Mouse (Mus musculus) hindbrain, embryonic 12.5 days (tissue): ENCODE data around the gene Cttnbp2. TPM values are rescaled to one million over a fixed set of nuclear protein-coding genes. Genes with fewer than 3 reads are reported as not detected.
"Not testable (repeated sequence)": the region's sequence is repeated elsewhere in the genome, so short reads cannot be mapped to it uniquely, and the experiment has no call there.

ENCODE experiments used
- ATAC-seq: fragments of 200-750 bp; cut with Nextera tagmentation; 2 replicates; pipeline ENCODE4 v1.8.0; 2017; ENCODE audit warnings: moderate TSS enrichment; ENCODE audit not compliant: low FRiP score
- H3K27ac ChIP-seq: fragments of 300-500 bp; sonication (generic); 2 replicates; pipeline ENCODE4 v1.5.1; 2016; ENCODE audit warnings: mild to moderate bottlenecking
- H3K27me3 ChIP-seq: fragments of 300-500 bp; sonication (generic); 2 replicates; pipeline ENCODE4 v1.6.1; 2016; ENCODE audit warnings: mild to moderate bottlenecking
- H3K36me3 ChIP-seq: fragments of 300-500 bp; sonication (generic); 2 replicates; pipeline ENCODE4 v1.6.1; 2016; ENCODE audit warnings: mild to moderate bottlenecking
- H3K4me1 ChIP-seq: fragments of 300-500 bp; sonication (generic); 2 replicates; pipeline ENCODE4 v1.6.1; 2016
- H3K4me2 ChIP-seq: fragments of 300-500 bp; sonication (generic); replicated peaks from 2 replicates; pipeline ENCODE4 v1.6.1; 2016; ENCODE audit warnings: mild to moderate bottlenecking
- H3K4me3 ChIP-seq: fragments of 300-500 bp; sonication (generic); 2 replicates; pipeline ENCODE4 v1.5.1; 2016; ENCODE audit warnings: mild to moderate bottlenecking
- H3K9ac ChIP-seq: fragments of 300-500 bp; sonication (generic); 2 replicates; pipeline ENCODE4 v1.6.1; 2016; ENCODE audit warnings: mild to moderate bottlenecking, moderate library complexity
- H3K9me3 ChIP-seq: fragments of 300-500 bp; sonication (generic); replicated peaks from 2 replicates; pipeline ENCODE4 v1.6.1; 2016; ENCODE audit warnings: mild to moderate bottlenecking
- WGBS: fragments of 180-500 bp; shearing (Covaris S2); methylation state at CpG from one replicate; pipeline ENCODE4 v1.1.7; 2016; 5-methylcytosine and 5-hydroxymethylcytosine counted together
- polyA plus RNA-seq: library from polyadenylated mRNA; unstranded; fragments of >200 nt; fragmentation: Nextera tagmentation; extraction: Ambion mirVana; gene quantifications from 2 replicates; pipeline ENCODE4 v1.2.1, GENCODE M21; 2016

Cttnbp2 gene
- polyA plus RNA-seq, 1 experiment from 2014 or later = 40.0 TPM

DNA sequence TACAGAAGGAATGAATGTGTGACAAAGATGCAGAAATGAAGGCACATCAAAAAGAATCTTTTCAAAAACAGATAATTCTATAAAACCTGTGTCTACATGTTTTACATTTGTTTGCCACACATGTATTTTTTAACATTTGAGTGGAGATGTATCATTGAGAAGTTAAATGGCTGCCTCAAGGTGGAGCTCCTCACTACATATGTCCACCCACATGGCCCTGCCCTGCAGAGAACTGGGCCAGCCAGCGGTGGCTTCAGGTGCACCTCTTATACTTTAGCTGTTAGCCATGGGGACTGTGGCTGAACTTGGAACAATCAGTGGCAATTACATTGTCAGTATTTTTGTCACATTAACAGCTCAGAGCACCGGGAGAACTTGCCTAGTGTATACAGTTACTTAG is 133.3 kb downstream of the Cttnbp2 start:
- Histone ChIP-seq H3K9ac (no peak overlapping the region), H3K4me1 (no peaks in the 10 kb centered on the region), H3K36me3 (peaks cover 25% of the 10 kb centered on the region; the same call in 1 of the 2 replicates), H3K9me3 (no peaks in the 10 kb centered on the region), H3K4me2 (no peak overlapping the region), H3K4me3 (no peak overlapping the region), H3K27me3 (no peaks in the 10 kb centered on the region), H3K27ac (no peak overlapping the region)
- no peak for ATAC-seq
- WGBS = 70% methylated on average over 2 of the region's 2 CpGs

DNA sequence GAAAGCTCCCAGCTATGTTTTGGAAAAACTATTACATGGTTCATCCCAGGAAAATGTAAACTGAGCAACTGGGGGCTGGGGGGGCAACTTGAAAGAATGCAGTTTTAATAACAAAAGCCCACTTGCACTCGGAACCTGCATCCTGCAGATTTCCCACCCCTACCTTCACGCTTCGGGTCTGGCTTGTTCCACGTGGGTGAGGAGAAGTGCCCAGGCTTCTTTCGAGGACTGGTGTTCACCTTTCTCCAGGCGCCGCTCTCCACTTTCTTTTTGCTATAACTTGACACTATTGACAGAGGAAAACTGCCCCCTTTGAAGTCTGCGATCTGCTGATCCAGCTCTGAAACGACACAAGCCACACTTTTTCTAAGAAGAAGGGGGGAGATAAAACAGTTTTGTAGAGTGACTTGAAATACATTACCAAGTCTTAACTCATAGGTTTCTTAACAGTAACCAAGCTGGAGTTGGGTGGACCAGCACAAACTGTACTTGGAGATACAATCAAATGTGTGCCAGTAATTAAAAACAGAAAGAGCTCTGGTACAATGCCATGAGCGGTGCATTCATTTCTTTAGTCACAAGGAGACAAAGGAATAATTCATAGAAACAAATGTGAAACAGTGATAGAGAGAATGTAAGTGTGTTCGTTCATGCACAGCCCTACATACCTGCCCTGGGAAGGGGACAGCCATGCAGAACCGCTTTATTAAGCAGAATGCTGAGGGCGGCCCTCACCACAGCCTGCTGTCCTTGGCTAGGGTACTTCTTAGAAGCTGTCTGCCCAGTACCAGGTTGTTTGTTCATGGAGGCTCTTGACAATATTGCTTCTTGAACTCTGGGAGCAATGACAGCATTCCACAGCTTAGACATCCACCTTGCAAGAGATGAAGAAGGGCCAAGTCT is 134.1 kb downstream of the Cttnbp2 start:
- no peak overlapping the region for H3K27ac ChIP-seq
- H3K4me2 ChIP-seq = no peak overlapping the region
- H3K9ac ChIP-seq = no peak overlapping the region
- H3K4me3 ChIP-seq = no peak overlapping the region
- 78% methylated on average over 13 of the region's 13 CpGs for WGBS
- peaks cover 25% of the 10 kb centered on the region; the same call in 1 of the 2 replicates for H3K36me3 ChIP-seq
- no peaks in the 10 kb centered on the region for H3K4me1 ChIP-seq
- H3K27me3 ChIP-seq = no peaks in the 10 kb centered on the region
- H3K9me3 ChIP-seq = no peaks in the 10 kb centered on the region
- no peak for ATAC-seq

DNA sequence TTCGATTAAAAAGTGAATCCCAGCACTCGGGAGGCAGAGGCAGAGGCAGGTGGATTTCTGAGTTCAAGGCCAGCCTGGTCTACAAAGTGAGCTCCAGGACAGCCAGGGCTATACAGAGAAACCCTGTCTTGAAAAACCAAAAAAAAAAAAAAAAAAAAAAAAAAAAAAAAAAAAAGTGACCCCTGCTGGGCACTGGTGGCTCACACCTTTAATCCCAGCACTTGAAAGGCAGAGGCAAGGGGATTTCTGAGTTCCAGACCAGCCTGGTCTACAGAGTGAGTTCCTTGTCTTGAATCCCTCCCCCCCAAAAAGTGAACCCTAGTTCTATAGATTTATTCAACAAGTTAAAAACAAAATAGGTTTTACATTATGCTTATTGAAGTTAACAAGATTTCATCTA is 136.9 kb downstream of the Cttnbp2 start:
- H3K27me3 ChIP-seq, H3K9ac ChIP-seq, H3K27ac ChIP-seq, ATAC-seq, H3K4me1 ChIP-seq, H3K4me3 ChIP-seq, H3K4me2 ChIP-seq, H3K9me3 ChIP-seq: not testable (repeated sequence)
- H3K36me3 ChIP-seq = peaks cover 18% of the 10 kb centered on the region; the same call in 1 of the 2 replicates
- WGBS = 80% methylated on average over 2 of the region's 2 CpGs

DNA sequence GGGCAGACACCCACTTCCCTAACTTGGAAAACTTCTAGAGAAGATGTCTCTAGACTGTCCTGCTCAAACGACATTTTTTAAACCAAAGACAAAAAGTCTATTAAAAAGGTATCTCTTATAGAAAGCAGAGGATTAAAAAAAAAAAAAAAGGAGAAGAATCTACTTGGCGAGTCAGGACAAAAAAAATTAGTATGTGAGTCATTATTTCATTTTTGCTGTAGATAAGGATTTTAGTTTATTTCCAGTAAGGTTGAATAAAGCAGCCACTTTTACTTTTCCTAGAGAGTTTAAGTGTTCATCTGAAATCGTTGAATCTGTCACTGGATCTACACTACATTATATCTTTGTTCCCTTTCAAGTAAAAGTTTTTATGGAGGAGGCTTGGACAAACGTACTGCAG is 139.9 kb downstream of the Cttnbp2 start:
- no peak overlapping the region for H3K4me3 ChIP-seq
- no peak for ATAC-seq
- no peaks in the 10 kb centered on the region for H3K4me1 ChIP-seq
- H3K9me3 ChIP-seq = no peaks in the 10 kb centered on the region
- H3K27me3 ChIP-seq = no peaks in the 10 kb centered on the region
- H3K4me2 ChIP-seq = no peak overlapping the region
- H3K9ac ChIP-seq = no peak overlapping the region
- H3K27ac ChIP-seq = no peak overlapping the region
- 0 out of 2 replicates have a peak, but pooled peaks cover 5% of the 10 kb centered on the region for H3K36me3 ChIP-seq
- 78% methylated on average over 4 of the region's 4 CpGs for WGBS

DNA sequence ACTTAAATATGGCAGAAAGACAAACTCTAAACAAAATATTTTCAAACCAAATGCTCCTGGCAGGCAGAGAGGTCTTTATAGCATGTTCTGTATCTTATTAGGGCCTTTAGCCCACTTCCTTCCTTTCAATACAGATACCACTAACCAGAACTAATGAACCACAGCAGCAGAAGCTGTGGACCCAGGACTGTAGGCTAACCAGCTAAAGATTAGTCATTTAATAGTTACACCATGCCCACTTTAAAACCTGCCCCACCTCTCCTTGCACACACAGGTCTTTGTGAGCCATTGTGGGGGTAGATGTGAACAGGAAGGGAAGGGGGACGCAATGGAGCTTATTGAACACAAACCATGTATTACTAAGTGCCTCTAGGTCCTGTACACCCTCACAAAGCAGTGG is 141.0 kb downstream of the Cttnbp2 start:
- no peak overlapping the region for H3K9ac ChIP-seq
- no peak overlapping the region for H3K4me2 ChIP-seq
- H3K9me3 ChIP-seq = no peaks in the 10 kb centered on the region
- H3K27ac ChIP-seq = no peak overlapping the region
- H3K36me3 ChIP-seq = 0 out of 2 replicates have a peak, but pooled peaks cover 5% of the 10 kb centered on the region
- no peak overlapping the region for H3K4me3 ChIP-seq
- no peaks in the 10 kb centered on the region for H3K4me1 ChIP-seq
- ATAC-seq = no peak
- H3K27me3 ChIP-seq = no peaks in the 10 kb centered on the region
- 96% methylated on average over 1 of the region's 1 CpGs for WGBS

DNA sequence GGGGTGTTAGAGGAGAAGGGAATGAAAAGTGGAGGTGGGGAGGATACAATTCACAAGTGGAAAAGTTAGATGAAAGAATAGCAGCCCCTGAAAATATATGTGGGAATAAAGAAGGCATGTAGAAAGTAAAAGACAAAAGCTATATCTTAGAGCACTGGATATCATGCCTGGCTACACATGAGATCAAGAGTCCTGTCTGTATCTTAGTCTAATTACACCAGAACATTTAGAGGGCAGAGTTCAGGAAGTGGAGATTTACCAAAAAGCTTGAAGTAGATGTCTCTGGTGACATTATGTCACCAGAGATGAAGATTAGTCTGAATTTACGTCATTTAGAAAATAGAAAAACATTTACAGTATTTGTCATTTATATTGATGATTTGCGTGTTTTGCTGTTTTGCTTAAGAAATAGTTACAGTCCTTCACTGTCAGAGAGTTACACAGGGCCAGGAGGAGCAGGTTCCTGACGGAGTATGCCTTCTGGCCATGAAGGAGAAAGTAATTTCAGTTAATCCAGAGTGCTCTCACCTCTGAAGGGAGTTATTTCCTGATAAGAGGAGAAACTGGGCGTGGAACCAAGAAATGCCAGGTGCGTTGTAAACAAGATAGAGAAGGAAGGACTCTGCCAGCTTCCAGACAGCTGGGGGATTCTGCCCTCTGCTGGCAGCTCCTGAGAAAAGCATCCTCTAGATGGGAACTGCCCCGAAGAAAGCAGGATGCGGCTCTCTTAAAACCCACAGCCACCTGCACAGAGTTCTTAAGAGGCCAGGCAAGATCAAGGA is 142.0 kb downstream of the Cttnbp2 start:
- Histone ChIP-seq H3K27me3 (no peaks in the 10 kb centered on the region), H3K4me2 (no peak overlapping the region), H3K27ac (no peak overlapping the region), H3K9me3 (no peaks in the 10 kb centered on the region), H3K9ac (no peak overlapping the region), H3K4me1 (no peaks in the 10 kb centered on the region), H3K4me3 (no peak overlapping the region), H3K36me3 (0 out of 2 replicates have a peak, but pooled peaks cover 5% of the 10 kb centered on the region)
- ATAC-seq = peak; percentile 60; the same call in 1 of the 2 replicates
- 40% methylated on average over 7 of the region's 7 CpGs for WGBS

DNA sequence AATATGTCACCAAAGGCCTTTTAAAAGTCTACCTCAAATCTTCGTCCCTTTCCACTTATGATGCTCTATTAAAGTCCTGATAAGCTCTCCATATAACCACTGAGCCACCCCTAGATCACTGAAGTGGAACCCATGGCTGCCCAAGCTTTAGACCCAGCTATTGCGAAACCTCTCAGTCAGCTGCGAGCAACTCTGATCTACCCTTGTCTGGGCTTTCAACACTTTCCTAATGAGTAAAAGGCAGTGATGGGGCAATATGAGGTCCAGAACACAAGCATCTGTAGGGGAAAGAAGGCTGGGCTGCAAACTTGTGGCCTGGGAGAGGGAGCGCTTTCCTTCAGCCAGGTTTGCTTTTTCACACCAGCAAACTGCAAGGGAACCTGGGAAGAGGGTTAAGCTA is 144.9 kb downstream of the Cttnbp2 start:
- Histone ChIP-seq H3K4me1 (no peaks in the 10 kb centered on the region), H3K36me3 (0 out of 2 replicates have a peak, but pooled peaks cover 5% of the 10 kb centered on the region), H3K9ac (no peak overlapping the region), H3K4me2 (no peak overlapping the region), H3K27me3 (no peaks in the 10 kb centered on the region), H3K27ac (no peak overlapping the region), H3K9me3 (no peaks in the 10 kb centered on the region), H3K4me3 (no peak overlapping the region)
- WGBS = 87% methylated on average over 4 of the region's 4 CpGs
- ATAC-seq = no peak

DNA sequence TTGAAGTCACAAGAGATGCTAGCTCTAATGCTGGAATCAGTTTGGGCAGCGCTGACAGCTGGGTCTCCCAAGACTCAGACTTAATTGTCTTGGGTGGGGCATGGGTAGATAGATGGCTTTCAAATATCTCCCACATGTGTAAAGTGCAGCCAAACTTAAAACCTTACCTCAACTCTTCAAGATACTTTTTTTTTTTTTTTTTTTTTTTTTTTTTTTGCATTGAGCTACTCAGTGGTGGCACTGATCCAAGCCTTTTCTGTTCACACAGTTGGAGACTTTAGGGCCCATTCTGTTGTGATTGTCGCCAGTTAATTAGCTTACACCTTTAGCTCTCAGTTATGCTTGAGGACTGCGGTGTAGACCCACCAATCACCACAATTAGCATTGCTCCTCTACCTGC is 145.6 kb downstream of the Cttnbp2 start:
- Histone ChIP-seq H3K27ac (no peak overlapping the region), H3K9me3 (no peaks in the 10 kb centered on the region), H3K9ac (no peak overlapping the region), H3K4me3 (no peak overlapping the region), H3K4me1 (no peaks in the 10 kb centered on the region), H3K36me3 (0 out of 2 replicates have a peak, but pooled peaks cover 5% of the 10 kb centered on the region), H3K27me3 (no peaks in the 10 kb centered on the region), H3K4me2 (no peak overlapping the region)
- 69% methylated on average over 3 of the region's 3 CpGs for WGBS
- ATAC-seq = no peak

DNA sequence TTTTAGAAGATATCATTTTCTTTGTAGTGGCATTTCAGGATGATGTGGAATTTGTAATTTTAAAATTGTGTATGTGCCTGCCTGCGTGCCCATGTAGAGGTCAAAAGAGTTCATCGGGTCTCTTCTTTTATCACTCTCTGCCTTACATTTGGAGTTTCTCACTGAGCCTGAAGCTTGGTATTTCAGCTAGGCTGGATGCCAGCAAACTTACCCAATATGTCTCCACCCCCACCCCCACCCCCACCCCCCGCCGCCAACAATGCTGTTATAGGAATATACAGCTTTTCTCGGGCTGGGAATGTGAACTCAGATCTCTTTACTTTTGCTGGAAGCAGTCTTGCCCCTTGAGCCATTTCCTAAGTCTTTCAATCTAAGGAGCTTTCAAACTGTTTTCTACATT is 152.4 kb downstream of the Cttnbp2 start:
- Histone ChIP-seq H3K4me2 (no peak overlapping the region), H3K27me3 (no peaks in the 10 kb centered on the region), H3K9ac (no peak overlapping the region), H3K36me3 (no peaks in the 10 kb centered on the region), H3K4me3 (no peak overlapping the region), H3K4me1 (no peaks in the 10 kb centered on the region), H3K9me3 (no peaks in the 10 kb centered on the region), H3K27ac (no peak overlapping the region)
- ATAC-seq = no peak
- 85% methylated on average over 5 of the region's 5 CpGs for WGBS

DNA sequence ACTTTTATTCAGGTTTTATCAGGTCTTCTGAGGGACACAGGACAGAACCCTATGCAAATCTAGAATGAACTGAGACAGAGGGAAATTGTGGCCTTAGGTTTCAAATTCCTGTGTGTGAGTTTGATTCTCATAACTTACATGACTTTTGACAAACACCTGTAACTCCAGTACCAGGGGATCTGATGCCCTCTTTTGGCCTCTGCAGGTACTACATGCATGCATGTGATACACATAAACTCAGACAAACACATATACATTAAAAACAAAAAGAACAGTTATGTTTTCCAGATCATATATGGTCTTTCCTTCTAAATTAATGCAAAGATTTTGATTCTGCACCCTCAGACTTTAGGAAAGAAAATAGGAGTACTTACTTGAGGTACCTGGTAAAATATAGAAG is 153.7 kb downstream of the Cttnbp2 start:
- no peak overlapping the region for H3K4me2 ChIP-seq

DNA sequence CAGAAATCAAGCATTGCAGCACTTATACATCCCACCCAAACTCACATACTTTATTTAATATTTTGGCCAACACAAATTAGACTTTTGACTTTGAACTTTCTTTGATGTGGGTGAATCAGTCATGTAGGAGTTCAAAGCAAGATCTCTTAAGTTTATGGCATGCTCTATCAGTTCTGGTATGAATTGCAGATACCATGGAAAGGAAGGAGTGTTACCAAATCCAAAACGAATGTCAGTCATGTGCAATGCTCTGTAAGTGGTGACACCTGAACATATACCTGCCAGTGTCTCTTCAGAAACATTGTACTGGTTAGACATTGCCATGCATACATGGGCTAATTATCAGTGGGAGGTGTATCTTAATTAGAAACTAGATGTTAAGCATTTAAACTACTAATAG is 154.5 kb downstream of the Cttnbp2 start:
- no peaks in the 10 kb centered on the region for H3K9me3 ChIP-seq
- no peak overlapping the region for H3K9ac ChIP-seq
- H3K27ac ChIP-seq = no peak overlapping the region
- 91% methylated on average over 1 of the region's 1 CpGs for WGBS
- no peak for ATAC-seq
- no peak overlapping the region for H3K4me2 ChIP-seq
- H3K36me3 ChIP-seq = no peaks in the 10 kb centered on the region
- H3K4me1 ChIP-seq = no peaks in the 10 kb centered on the region
- H3K4me3 ChIP-seq = no peak overlapping the region
- no peaks in the 10 kb centered on the region for H3K27me3 ChIP-seq

More for the DNA sequence above, 153.7 kb downstream of the Cttnbp2 start:
- Histone ChIP-seq H3K36me3 (no peaks in the 10 kb centered on the region), H3K9me3 (no peaks in the 10 kb centered on the region), H3K27me3 (no peaks in the 10 kb centered on the region), H3K4me3 (no peak overlapping the region), H3K4me1 (no peaks in the 10 kb centered on the region), H3K9ac (no peak overlapping the region), H3K27ac (no peak overlapping the region)
- ATAC-seq = no peak

DNA sequence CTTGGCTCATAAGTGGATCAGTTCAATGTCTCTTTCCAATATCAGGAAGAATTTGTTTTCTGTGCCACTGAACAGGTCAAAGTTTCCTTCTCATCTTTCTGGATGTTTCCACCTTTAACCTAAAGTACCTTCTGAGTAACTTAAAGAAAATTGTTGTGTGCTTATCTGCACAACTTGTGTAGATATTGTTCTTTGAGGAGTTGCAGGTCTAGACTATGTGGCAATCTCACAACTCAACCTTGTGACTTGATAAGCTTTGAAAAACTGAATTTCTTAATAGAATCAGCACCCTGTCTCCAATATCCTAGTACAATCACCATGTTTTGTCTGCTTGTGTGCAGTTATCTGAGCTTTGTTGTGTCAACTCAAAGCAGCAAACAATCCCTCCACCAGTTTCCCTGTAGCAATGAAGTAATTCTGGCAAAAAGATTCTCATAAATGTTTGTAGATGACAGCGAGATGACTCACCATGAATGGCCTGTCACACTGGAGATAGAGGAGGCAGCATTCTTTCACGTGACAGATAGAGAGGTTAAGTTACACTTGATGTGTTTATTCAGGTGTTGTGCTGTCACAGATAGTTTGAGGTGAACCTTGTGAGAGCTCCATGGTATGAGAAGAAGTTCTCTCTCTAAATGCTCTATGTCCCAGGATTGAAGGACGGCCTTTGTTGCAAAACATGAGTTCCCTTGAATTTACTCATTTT is 165.3 kb downstream of the Cttnbp2 start:
- no peaks in the 10 kb centered on the region for H3K9me3 ChIP-seq
- no peaks in the 10 kb centered on the region for H3K4me1 ChIP-seq
- H3K4me3 ChIP-seq = no peak overlapping the region
- WGBS = 71% methylated on average over 3 of the region's 3 CpGs
- H3K27me3 ChIP-seq = no peaks in the 10 kb centered on the region
- H3K27ac ChIP-seq = no peak overlapping the region
- H3K9ac ChIP-seq = no peak overlapping the region
- ATAC-seq = no peak
- no peak overlapping the region for H3K4me2 ChIP-seq
- H3K36me3 ChIP-seq = no peaks in the 10 kb centered on the region
